Mouse (Mus musculus): ENCODE results near the gene Atp2a2. TPM values are rescaled to one million over a fixed set of nuclear protein-coding genes. Genes with fewer than 3 reads are reported as not detected.

The Atp2a2 gene
- 9,235 TPM for polyA plus RNA-seq (2014; fragmentation: Illumina TruSeq; extraction: RNeasy Lipid Tissue Mini Kit (QIAGEN cat#74804); ENCODE audit: low read depth, low replicate concordance)

GRCm38 (mm10) chr5:122502077-122502941 lies at the start of gene Atp2a2:
Gene Atp2a2, minus strand, starts transcription at chr5:122502225.

GRCm38 (mm10) chr5:122421271-122422068 lies 80.6 kb downstream of the Atp2a2 start, which contains the start of gene Anapc7:
Gene Anapc7, plus strand, starts transcription at chr5:122421693.

Other genes starting within 250 kb of the Atp2a2 start
- gene Tctn1, start 237.8 kb downstream of the Atp2a2 start, polyA plus RNA-seq (2014; fragmentation: Illumina TruSeq; extraction: RNeasy Lipid Tissue Mini Kit (QIAGEN cat#74804); ENCODE audit: low read depth, low replicate concordance), result 4.1 TPM
- gene Pptc7, start 217.9 kb downstream of the Atp2a2 start, polyA plus RNA-seq (2014; fragmentation: Illumina TruSeq; extraction: RNeasy Lipid Tissue Mini Kit (QIAGEN cat#74804); ENCODE audit: low read depth, low replicate concordance), result 87.6 TPM
- gene Rad9b, start 148.0 kb downstream of the Atp2a2 start, polyA plus RNA-seq (2014; fragmentation: Illumina TruSeq; extraction: RNeasy Lipid Tissue Mini Kit (QIAGEN cat#74804); ENCODE audit: low read depth, low replicate concordance), result 3.7 TPM
- gene Vps29, start 147.9 kb downstream of the Atp2a2 start, polyA plus RNA-seq (2014; fragmentation: Illumina TruSeq; extraction: RNeasy Lipid Tissue Mini Kit (QIAGEN cat#74804); ENCODE audit: low read depth, low replicate concordance), result 71.2 TPM
- 25.7 TPM for gene Gpn3, start 130.3 kb downstream of the Atp2a2 start, polyA plus RNA-seq (2014; fragmentation: Illumina TruSeq; extraction: RNeasy Lipid Tissue Mini Kit (QIAGEN cat#74804); ENCODE audit: low read depth, low replicate concordance)
- gene Fam216a, start 129.9 kb downstream of the Atp2a2 start, polyA plus RNA-seq (2014; fragmentation: Illumina TruSeq; extraction: RNeasy Lipid Tissue Mini Kit (QIAGEN cat#74804); ENCODE audit: low read depth, low replicate concordance), result 10.1 TPM
- 171 TPM for gene Arpc3, start 110.3 kb downstream of the Atp2a2 start, polyA plus RNA-seq (2014; fragmentation: Illumina TruSeq; extraction: RNeasy Lipid Tissue Mini Kit (QIAGEN cat#74804); ENCODE audit: low read depth, low replicate concordance)
- 28.5 TPM for gene Anapc7, start 80.5 kb downstream of the Atp2a2 start, polyA plus RNA-seq (2014; fragmentation: Illumina TruSeq; extraction: RNeasy Lipid Tissue Mini Kit (QIAGEN cat#74804); ENCODE audit: low read depth, low replicate concordance)
- 87.0 TPM for gene Ift81, start 112.3 kb upstream of the Atp2a2 start, polyA plus RNA-seq (2014; fragmentation: Illumina TruSeq; extraction: RNeasy Lipid Tissue Mini Kit (QIAGEN cat#74804); ENCODE audit: low read depth, low replicate concordance)
- gene P2rx7, start 141.7 kb upstream of the Atp2a2 start, polyA plus RNA-seq (2014; fragmentation: Illumina TruSeq; extraction: RNeasy Lipid Tissue Mini Kit (QIAGEN cat#74804); ENCODE audit: low read depth, low replicate concordance), result 3.5 TPM
- 28.2 TPM for gene P2rx4, start 205.3 kb upstream of the Atp2a2 start, polyA plus RNA-seq (2014; fragmentation: Illumina TruSeq; extraction: RNeasy Lipid Tissue Mini Kit (QIAGEN cat#74804); ENCODE audit: low read depth, low replicate concordance)